Mouse (Mus musculus): ENCODE results near the gene Icam5. TPM values are rescaled to one million over a fixed set of nuclear protein-coding genes. Genes with fewer than 3 reads are reported as not detected.

Icam5 gene
- polyA plus RNA-seq (2014; fragmentation: Illumina TruSeq; extraction: RNeasy Lipid Tissue Mini Kit (QIAGEN cat#74804); ENCODE audit: low read depth, low replicate concordance): not detected

GRCm38 (mm10) chr9:21031896-21032351 lies at the start of gene Icam5:
Gene Icam5 (plus strand): TSS chr9:21032073.

DNA sequence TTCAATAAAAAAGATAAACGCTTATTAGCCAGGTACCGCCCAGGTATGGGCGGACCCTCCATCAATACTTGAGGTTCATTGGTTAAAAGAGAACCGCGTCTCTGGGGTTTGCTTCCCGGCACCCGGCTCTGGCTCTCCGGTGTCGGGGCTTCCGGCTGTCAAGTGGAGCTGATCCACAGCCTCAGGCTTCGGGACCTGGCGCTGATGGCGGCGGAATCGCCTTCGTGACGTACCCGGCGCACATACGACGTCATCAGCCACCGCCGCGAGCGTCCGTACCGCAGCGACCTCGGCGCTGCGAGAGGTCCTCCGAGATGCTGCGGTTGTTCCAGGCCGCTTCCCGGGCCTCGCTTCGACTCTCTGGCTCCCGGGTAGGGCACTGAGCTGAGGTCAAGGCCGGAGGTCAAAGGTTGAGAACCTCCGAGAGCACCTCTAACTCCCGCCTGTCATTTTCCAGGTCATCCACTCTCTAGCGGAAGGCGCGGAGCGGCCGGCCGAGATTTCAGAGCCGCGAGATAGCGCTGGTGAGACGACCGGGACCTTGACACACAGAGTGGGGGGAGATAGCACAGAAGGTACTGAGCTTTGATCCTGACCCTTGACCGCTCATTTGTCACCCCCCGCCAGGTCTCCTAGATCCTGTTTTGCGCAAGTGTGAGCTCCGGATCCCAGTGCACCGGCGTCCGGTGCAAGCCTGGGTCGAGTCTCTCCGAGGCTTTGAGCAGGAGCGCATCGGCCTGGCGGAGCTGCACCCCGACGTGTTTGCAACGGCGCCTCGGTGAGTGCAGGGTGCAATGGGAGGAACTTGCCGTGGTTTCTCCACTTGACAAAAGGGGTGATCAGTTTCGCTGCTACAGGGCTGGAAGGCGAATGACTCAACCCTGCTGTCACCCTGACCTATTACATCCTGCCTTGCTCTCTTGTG lies 29.0 kb upstream of the Icam5 start, which contains the start of gene Mrpl4:
Mrpl4 (plus strand) TSS at position 112 of the 925 bp plus-strand sequence.

GRCm38 (mm10) chr9:21015571-21016130 lies 16.2 kb upstream of the Icam5 start, which contains the start of gene Icam1:
Gene Icam1 (plus strand): TSS chr9:21015985.

GRCm38 (mm10) chr9:21029291-21030054 lies 2.4 kb upstream of the Icam5 start, which contains the start of gene Icam4:
Gene Icam4 (plus strand): TSS chr9:21029373.

DNA sequence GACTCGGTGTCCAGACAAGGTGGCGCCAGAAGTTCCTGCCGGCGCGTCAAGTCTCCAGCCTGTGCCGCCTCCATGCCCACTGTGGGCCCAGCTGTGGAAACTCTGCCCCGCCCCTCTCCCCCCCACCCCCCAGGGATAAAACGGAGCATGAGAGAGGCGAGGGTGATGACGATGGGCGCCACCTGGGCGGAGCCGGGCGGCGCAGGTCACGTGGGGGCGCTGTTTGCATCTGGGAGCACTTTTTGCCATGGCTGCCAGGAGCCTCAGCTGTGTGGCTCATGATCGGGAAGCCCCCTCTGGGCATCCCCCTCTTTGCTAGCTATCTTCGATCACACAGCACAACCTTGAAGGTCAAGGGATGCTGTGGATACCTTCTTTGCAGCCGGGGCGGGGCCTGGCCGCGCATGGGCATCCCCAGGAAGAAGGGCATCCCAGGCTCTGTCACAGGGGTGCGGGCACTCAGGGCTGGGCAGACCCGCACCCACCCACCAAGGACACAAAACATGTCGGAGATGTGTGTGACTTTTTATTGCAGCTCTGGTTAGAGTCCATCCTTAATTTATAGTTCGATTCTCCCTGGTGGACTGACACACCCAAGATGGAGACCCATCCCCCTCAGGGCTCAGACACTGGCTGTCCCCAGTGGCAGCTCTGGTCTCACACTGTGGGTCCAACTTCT lies 35.3 kb downstream of the Icam5 start, which contains the start of gene Zglp1:
Zglp1 (minus strand) TSS at position 88 of the 679 bp plus-strand sequence.

DNA sequence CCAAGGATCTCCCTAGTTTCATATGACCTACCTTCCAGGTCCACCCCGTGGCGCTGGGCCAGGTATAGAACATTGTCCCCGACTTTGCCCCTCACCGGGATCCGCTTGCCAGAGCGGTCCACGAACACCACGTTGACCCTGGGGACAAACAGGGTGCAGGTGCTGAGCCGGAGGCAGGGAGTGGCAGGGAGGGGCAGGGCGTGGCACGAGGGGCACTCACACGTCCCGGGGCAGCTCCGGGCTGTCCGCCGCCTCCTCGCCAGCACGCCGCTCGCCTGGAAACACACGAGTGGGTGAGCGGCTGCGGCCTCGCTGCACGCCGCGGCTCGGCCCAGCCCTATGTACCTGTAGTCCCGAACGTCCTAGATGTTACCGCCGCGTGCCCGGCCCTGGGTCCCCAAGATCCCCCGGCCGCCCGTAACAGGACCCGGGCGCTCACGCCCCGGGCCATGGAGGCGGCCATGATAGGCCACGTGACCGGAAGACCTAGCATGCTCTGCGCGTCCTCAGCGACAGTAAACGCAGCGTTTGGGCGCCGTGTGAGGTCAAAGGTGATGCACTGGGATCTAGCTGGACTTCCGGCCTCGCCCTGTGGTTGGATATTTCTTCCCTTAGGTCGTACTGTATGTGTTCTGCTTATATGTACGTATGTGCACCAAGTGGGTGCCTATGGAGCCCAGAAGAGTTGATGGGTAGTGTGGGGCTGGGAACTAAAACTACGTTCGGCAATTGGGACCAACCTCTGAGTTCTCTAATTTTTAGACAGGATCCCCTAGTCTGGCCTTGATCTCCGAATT lies 41.4 kb downstream of the Icam5 start, which contains the start of the genes Gm49373 and Fdx1l:
Gm49373 (minus strand) TSS at position 53 of the 797 bp plus-strand sequence.
Fdx1l (minus strand) TSS at position 571 of the 797 bp plus-strand sequence.

Other genes with a start within 250 kb of the Icam5 start
- gene Col5a3, start 217.0 kb upstream of the Icam5 start, polyA plus RNA-seq (2014; fragmentation: Illumina TruSeq; extraction: RNeasy Lipid Tissue Mini Kit (QIAGEN cat#74804); ENCODE audit: low read depth, low replicate concordance): 14.5 TPM
- not detected for gene Rdh8, start 213.6 kb upstream of the Icam5 start, polyA plus RNA-seq (2014; fragmentation: Illumina TruSeq; extraction: RNeasy Lipid Tissue Mini Kit (QIAGEN cat#74804); ENCODE audit: low read depth, low replicate concordance)
- 11.0 TPM for gene A230050P20Rik, start 163.4 kb upstream of the Icam5 start, polyA plus RNA-seq (2014; fragmentation: Illumina TruSeq; extraction: RNeasy Lipid Tissue Mini Kit (QIAGEN cat#74804); ENCODE audit: low read depth, low replicate concordance)
- 3.9 TPM for gene Angptl6, start 152.3 kb upstream of the Icam5 start, polyA plus RNA-seq (2014; fragmentation: Illumina TruSeq; extraction: RNeasy Lipid Tissue Mini Kit (QIAGEN cat#74804); ENCODE audit: low read depth, low replicate concordance)
- 11.1 TPM for gene Ppan, start 143.9 kb upstream of the Icam5 start, polyA plus RNA-seq (2014; fragmentation: Illumina TruSeq; extraction: RNeasy Lipid Tissue Mini Kit (QIAGEN cat#74804); ENCODE audit: low read depth, low replicate concordance)
- 113 TPM for gene Eif3g, start 133.4 kb upstream of the Icam5 start, polyA plus RNA-seq (2014; fragmentation: Illumina TruSeq; extraction: RNeasy Lipid Tissue Mini Kit (QIAGEN cat#74804); ENCODE audit: low read depth, low replicate concordance)
- 9.2 TPM for gene Dnmt1, start 72.2 kb upstream of the Icam5 start, polyA plus RNA-seq (2014; fragmentation: Illumina TruSeq; extraction: RNeasy Lipid Tissue Mini Kit (QIAGEN cat#74804); ENCODE audit: low read depth, low replicate concordance)
- gene S1pr2, start 55.3 kb upstream of the Icam5 start, polyA plus RNA-seq (2014; fragmentation: Illumina TruSeq; extraction: RNeasy Lipid Tissue Mini Kit (QIAGEN cat#74804); ENCODE audit: low read depth, low replicate concordance): 2.7 TPM
- gene Mrpl4, start 29.3 kb upstream of the Icam5 start, polyA plus RNA-seq (2014; fragmentation: Illumina TruSeq; extraction: RNeasy Lipid Tissue Mini Kit (QIAGEN cat#74804); ENCODE audit: low read depth, low replicate concordance): 123 TPM
- 12.4 TPM for gene Icam1, start 16.1 kb upstream of the Icam5 start, polyA plus RNA-seq (2014; fragmentation: Illumina TruSeq; extraction: RNeasy Lipid Tissue Mini Kit (QIAGEN cat#74804); ENCODE audit: low read depth, low replicate concordance)
- gene Icam4, start 2.7 kb upstream of the Icam5 start, polyA plus RNA-seq (2014; fragmentation: Illumina TruSeq; extraction: RNeasy Lipid Tissue Mini Kit (QIAGEN cat#74804); ENCODE audit: low read depth, low replicate concordance): 1.3 TPM
- not detected for gene Zglp1, start 35.0 kb downstream of the Icam5 start, polyA plus RNA-seq (2014; fragmentation: Illumina TruSeq; extraction: RNeasy Lipid Tissue Mini Kit (QIAGEN cat#74804); ENCODE audit: low read depth, low replicate concordance)
- 0.42 TPM for gene Gm49373, start 41.0 kb downstream of the Icam5 start, polyA plus RNA-seq (2014; fragmentation: Illumina TruSeq; extraction: RNeasy Lipid Tissue Mini Kit (QIAGEN cat#74804); ENCODE audit: low read depth, low replicate concordance)
- gene Fdx1l, start 41.5 kb downstream of the Icam5 start, polyA plus RNA-seq (2014; fragmentation: Illumina TruSeq; extraction: RNeasy Lipid Tissue Mini Kit (QIAGEN cat#74804); ENCODE audit: low read depth, low replicate concordance): 47.3 TPM
- gene Gm38431, start 59.9 kb downstream of the Icam5 start, polyA plus RNA-seq (2014; fragmentation: Illumina TruSeq; extraction: RNeasy Lipid Tissue Mini Kit (QIAGEN cat#74804); ENCODE audit: low read depth, low replicate concordance): 0.97 TPM
- gene Raver1, start 59.9 kb downstream of the Icam5 start, polyA plus RNA-seq (2014; fragmentation: Illumina TruSeq; extraction: RNeasy Lipid Tissue Mini Kit (QIAGEN cat#74804); ENCODE audit: low read depth, low replicate concordance): 23.3 TPM
- 11.4 TPM for gene Tyk2, start 99.2 kb downstream of the Icam5 start, polyA plus RNA-seq (2014; fragmentation: Illumina TruSeq; extraction: RNeasy Lipid Tissue Mini Kit (QIAGEN cat#74804); ENCODE audit: low read depth, low replicate concordance)
- 166 TPM for gene Cdc37, start 117.9 kb downstream of the Icam5 start, polyA plus RNA-seq (2014; fragmentation: Illumina TruSeq; extraction: RNeasy Lipid Tissue Mini Kit (QIAGEN cat#74804); ENCODE audit: low read depth, low replicate concordance)
- 46.1 TPM for gene Pde4a, start 133.6 kb downstream of the Icam5 start, polyA plus RNA-seq (2014; fragmentation: Illumina TruSeq; extraction: RNeasy Lipid Tissue Mini Kit (QIAGEN cat#74804); ENCODE audit: low read depth, low replicate concordance)
- 35.8 TPM for gene Keap1, start 207.3 kb downstream of the Icam5 start, polyA plus RNA-seq (2014; fragmentation: Illumina TruSeq; extraction: RNeasy Lipid Tissue Mini Kit (QIAGEN cat#74804); ENCODE audit: low read depth, low replicate concordance)
- 0.97 TPM for gene S1pr5, start 216.4 kb downstream of the Icam5 start, polyA plus RNA-seq (2014; fragmentation: Illumina TruSeq; extraction: RNeasy Lipid Tissue Mini Kit (QIAGEN cat#74804); ENCODE audit: low read depth, low replicate concordance)
- gene Atg4d, start 233.2 kb downstream of the Icam5 start, polyA plus RNA-seq (2014; fragmentation: Illumina TruSeq; extraction: RNeasy Lipid Tissue Mini Kit (QIAGEN cat#74804); ENCODE audit: low read depth, low replicate concordance): 51.7 TPM

Data from heart, adult 10 weeks (tissue).